Mouse (Mus musculus): ENCODE data around the gene Cab39l. TPM values are rescaled to one million over a fixed set of nuclear protein-coding genes. Genes with fewer than 3 reads are reported as not detected.
A peak's percentile ranks its signal among the peaks of the same experiment; 100 is the strongest.
"Not testable (repeated sequence)": the region's sequence is repeated elsewhere in the genome, so short reads cannot be mapped to it uniquely, and the experiment has no call there.

Gene Cab39l
- 22.7 and 22.8 TPM in 2 replicates for polyA plus RNA-seq (2015; fragmentation: Nextera tagmentation; extraction: Ambion mirVana)

- Histone ChIP-seq H3K27me3 (no peaks in the 10 kb centered on the region), H3K4me2 (replicated peaks) (peak within 1 kb of the TSS; percentile 63), H3K36me3 (no peaks in the 10 kb centered on the region), H3K9ac (replicated peaks) (peak within 1 kb of the TSS; percentile 95), H3K4me1 (peaks cover 11% of the 10 kb centered on the region), H3K9me3 (no peaks in the 10 kb centered on the region), H3K27ac (replicated peaks) (peak within 1 kb of the TSS; percentile 80), H3K4me3 (peak within 1 kb of the TSS; percentile 98)
- under 1% methylated on average over 66 of the region's 66 CpGs for WGBS
- peak; percentile 100 for ATAC-seq (replicated peaks)
Observed at GRCm38 (mm10) chr14:59440558-59441471, at the start of gene Cab39l, which contains the start of gene Setdb2. Cab39l (plus strand) TSS chr14:59440972. Setdb2 (minus strand) TSS chr14:59440884.

- 91% methylated on average over 3 of the region's 3 CpGs for WGBS
Observed at GRCm38 (mm10) chr14:59395281-59395680, 45.5 kb upstream of the Cab39l start, which contains the start of gene Phf11c. Phf11c (minus strand) TSS chr14:59395381.

GRCm38 (mm10) chr14:59396999-59397398 lies 43.8 kb upstream of the Cab39l start:
- Histone ChIP-seq H3K4me1 (no peaks in the 10 kb centered on the region), H3K27me3 (no peaks in the 10 kb centered on the region), H3K9ac (replicated peaks) (no peak overlapping the region), H3K36me3 (no peaks in the 10 kb centered on the region), H3K4me3 (no peak overlapping the region), H3K27ac (replicated peaks) (no peak overlapping the region), H3K4me2 (replicated peaks) (no peak overlapping the region), H3K9me3 (no peaks in the 10 kb centered on the region)
- 87% methylated on average over 2 of the region's 2 CpGs for WGBS
- ATAC-seq (replicated peaks): no peak

More at GRCm38 (mm10) chr14:59395281-59395680, 45.5 kb upstream of the Cab39l start, which contains the start of gene Phf11c:
- Histone ChIP-seq H3K4me3 (no peak within 1 kb of the TSS), H3K27me3 (no peaks in the 10 kb centered on the region), H3K36me3 (no peaks in the 10 kb centered on the region), H3K9ac (replicated peaks) (no peak within 1 kb of the TSS), H3K4me1 (no peaks in the 10 kb centered on the region), H3K4me2 (replicated peaks) (no peak within 1 kb of the TSS), H3K9me3 (no peaks in the 10 kb centered on the region), H3K27ac (replicated peaks) (no peak within 1 kb of the TSS)
- ATAC-seq (replicated peaks): no peak

- not testable (repeated sequence) for H3K27ac ChIP-seq (replicated peaks); H3K9me3 ChIP-seq; ATAC-seq (replicated peaks); H3K4me1 ChIP-seq; H3K4me2 ChIP-seq (replicated peaks); H3K4me3 ChIP-seq; H3K9ac ChIP-seq (replicated peaks); H3K36me3 ChIP-seq; H3K27me3 ChIP-seq
- WGBS: 95% methylated on average over 2 of the region's 2 CpGs
Observed at GRCm38 (mm10) chr14:59414979-59415378, 25.8 kb upstream of the Cab39l start.

- no peaks in the 10 kb centered on the region for H3K27me3 ChIP-seq
- no peak for ATAC-seq (replicated peaks)
- H3K4me1 ChIP-seq: no peaks in the 10 kb centered on the region
- no peak overlapping the region for H3K4me3 ChIP-seq
- WGBS: 92% methylated on average over 4 of the region's 4 CpGs
- 0 out of 2 replicates have a peak, but pooled peaks cover 2% of the 10 kb centered on the region for H3K36me3 ChIP-seq
- H3K27ac ChIP-seq (replicated peaks): no peak overlapping the region
- no peak overlapping the region for H3K9ac ChIP-seq (replicated peaks)
- no peak overlapping the region for H3K4me2 ChIP-seq (replicated peaks)
- no peaks in the 10 kb centered on the region for H3K9me3 ChIP-seq
Observed at GRCm38 (mm10) chr14:59418171-59418570, 22.6 kb upstream of the Cab39l start.

- Histone ChIP-seq H3K4me2 (replicated peaks) (no peak overlapping the region), H3K4me3 (no peak overlapping the region), H3K36me3 (0 out of 2 replicates have a peak, but pooled peaks cover 2% of the 10 kb centered on the region), H3K9me3 (no peaks in the 10 kb centered on the region), H3K4me1 (no peaks in the 10 kb centered on the region), H3K9ac (replicated peaks) (no peak overlapping the region), H3K27me3 (no peaks in the 10 kb centered on the region), H3K27ac (replicated peaks) (no peak overlapping the region)
- 90% methylated on average over 11 of the region's 11 CpGs for WGBS
- no peak for ATAC-seq (replicated peaks)
Observed at GRCm38 (mm10) chr14:59422912-59423663, 17.7 kb upstream of the Cab39l start.

- 90% methylated on average over 1 of the region's 1 CpGs for WGBS
- Histone ChIP-seq H3K27ac (replicated peaks) (no peak overlapping the region), H3K36me3 (no peaks in the 10 kb centered on the region), H3K4me2 (replicated peaks) (no peak overlapping the region), H3K9me3 (no peaks in the 10 kb centered on the region), H3K4me1 (no peaks in the 10 kb centered on the region), H3K27me3 (no peaks in the 10 kb centered on the region), H3K4me3 (no peak overlapping the region), H3K9ac (replicated peaks) (no peak overlapping the region)
- ATAC-seq (replicated peaks): no peak
Observed at GRCm38 (mm10) chr14:59430556-59430955, 10.2 kb upstream of the Cab39l start.

GRCm38 (mm10) chr14:59433902-59434301 lies 6.9 kb upstream of the Cab39l start:
- 0 out of 2 replicates have a peak, but pooled peaks cover 2% of the 10 kb centered on the region for H3K4me1 ChIP-seq
- WGBS: 64% methylated on average over 2 of the region's 2 CpGs
- no peak for ATAC-seq (replicated peaks)
- no peak overlapping the region for H3K9ac ChIP-seq (replicated peaks)
- H3K27ac ChIP-seq (replicated peaks): no peak overlapping the region
- no peaks in the 10 kb centered on the region for H3K27me3 ChIP-seq
- no peaks in the 10 kb centered on the region for H3K9me3 ChIP-seq
- H3K4me2 ChIP-seq (replicated peaks): no peak overlapping the region
- no peaks in the 10 kb centered on the region for H3K36me3 ChIP-seq
- no peak overlapping the region for H3K4me3 ChIP-seq

GRCm38 (mm10) chr14:59435206-59435605 lies 5.6 kb upstream of the Cab39l start:
- Histone ChIP-seq H3K36me3 (no peaks in the 10 kb centered on the region), H3K27ac (replicated peaks) (no peak overlapping the region), H3K4me3 (no peak overlapping the region), H3K27me3 (no peaks in the 10 kb centered on the region), H3K4me2 (replicated peaks) (no peak overlapping the region), H3K4me1 (peaks cover 11% of the 10 kb centered on the region), H3K9me3 (no peaks in the 10 kb centered on the region), H3K9ac (replicated peaks) (no peak overlapping the region)
- ATAC-seq (replicated peaks): no peak

GRCm38 (mm10) chr14:59437398-59437797 lies 3.4 kb upstream of the Cab39l start:
- Histone ChIP-seq H3K4me1 (peaks cover 11% of the 10 kb centered on the region), H3K27me3 (no peaks in the 10 kb centered on the region), H3K9me3 (no peaks in the 10 kb centered on the region), H3K27ac (replicated peaks) (no peak overlapping the region), H3K9ac (replicated peaks) (no peak overlapping the region), H3K36me3 (no peaks in the 10 kb centered on the region), H3K4me3 (no peak overlapping the region), H3K4me2 (replicated peaks) (no peak overlapping the region)
- ATAC-seq (replicated peaks): no peak
- WGBS: 71% methylated on average over 3 of the region's 3 CpGs

GRCm38 (mm10) chr14:59438505-59438904 lies 2.3 kb upstream of the Cab39l start:
- Histone ChIP-seq H3K9ac (replicated peaks) (no peak overlapping the region), H3K4me2 (replicated peaks) (no peak overlapping the region), H3K27me3 (no peaks in the 10 kb centered on the region), H3K27ac (replicated peaks) (no peak overlapping the region), H3K4me1 (peaks cover 11% of the 10 kb centered on the region), H3K36me3 (no peaks in the 10 kb centered on the region), H3K4me3 (no peak overlapping the region), H3K9me3 (no peaks in the 10 kb centered on the region)
- WGBS: 90% methylated on average over 2 of the region's 2 CpGs
- no peak for ATAC-seq (replicated peaks)

- H3K9ac ChIP-seq (replicated peaks): peak overlapping the region; percentile 95
- no peaks in the 10 kb centered on the region for H3K36me3 ChIP-seq
- peak overlapping the region; percentile 98 for H3K4me3 ChIP-seq
- H3K4me2 ChIP-seq (replicated peaks): peak overlapping the region; percentile 63
- 17% methylated on average over 7 of the region's 7 CpGs for WGBS
- no peak overlapping the region for H3K27ac ChIP-seq (replicated peaks)
- no peaks in the 10 kb centered on the region for H3K27me3 ChIP-seq
- H3K4me1 ChIP-seq: peaks cover 11% of the 10 kb centered on the region
- no peaks in the 10 kb centered on the region for H3K9me3 ChIP-seq
- ATAC-seq (replicated peaks): no peak
Observed at GRCm38 (mm10) chr14:59440039-59440438, 733 bp upstream of the Cab39l start.
